Mouse (Mus musculus) G1E (cell line): ENCODE measurements around the gene Ctnnbl1.

ENCODE experiments used
- CTCF ChIP-seq: IDR thresholded peaks from 2 replicates; pipeline ENCODE4 v1.5.1; 2012; ENCODE audit warnings: low read depth, low read length, inconsistent platforms, mixed read lengths
- TAL1 ChIP-seq: conservative IDR thresholded peaks from 2 replicates; pipeline ENCODE4 v1.6.1; 2012; ENCODE audit warnings: low read depth, low read length, inconsistent platforms, mixed read lengths

GRCm38 (mm10) chr2:157877394-157877793 is 140.2 kb downstream of the Ctnnbl1 start:
- TF ChIP-seq CTCF (no peak), TAL1 (no peak)
